In genomic region chr4:88476511-88477210, GRCm38 (mm10) we compare ENCODE assay signal across 15 mouse cellular contexts. TPM values are rescaled to one million over a fixed set of nuclear protein-coding genes. Genes with fewer than 3 reads are reported as not detected.
DNase-seq lines count a peak whose midpoint lies in the region; ATAC-seq and TF ChIP-seq lines count a peak whose summit lies in the region.
"Had no signal": no experiment of that assay in that cellular context is flagged by ENCODE, and none has a peak within 500 bp of the region (broad histone marks: within the 10 kb centered on the region; RNA-seq: fewer than 3 reads in every experiment).

No protein-coding gene starts in this region.

- H3K9ac ChIP-seq in kidney, postnatal 0 days (ENCODE audit: low read depth, low read length): no peak overlapping the region
- no peak overlapping the region for H3K9ac ChIP-seq in neural tube, embryonic 15.5 days (replicated peaks)
- H3K9ac ChIP-seq in liver, embryonic 11.5 days (ENCODE audit: low read depth, low read length): no peak overlapping the region
- H3K9ac ChIP-seq: midbrain, embryonic 15.5 days had no signal

- no peak for ATAC-seq in kidney, postnatal 0 days (replicated peaks; ENCODE audit: low FRiP score, low read depth)
- no peak for ATAC-seq in erythroblast, adult 5-6 weeks (replicated peaks; ENCODE audit: low FRiP score, poor library complexity, severe bottlenecking)
- no peak for ATAC-seq in neural tube, embryonic 15.5 days (ENCODE audit: low FRiP score)
- no peak for ATAC-seq in liver, embryonic 11.5 days (replicated peaks; ENCODE audit: low FRiP score)
- ATAC-seq: midbrain, embryonic 15.5 days had no signal

- no peaks in the 10 kb centered on the region for H3K9me3 ChIP-seq in kidney, postnatal 0 days (replicated peaks; ENCODE audit: low read length)
- no peaks in the 10 kb centered on the region for H3K9me3 ChIP-seq in neural tube, embryonic 15.5 days (replicated peaks)
- H3K9me3 ChIP-seq in liver, embryonic 11.5 days (ENCODE audit: control insufficient read depth, low read length): no peaks in the 10 kb centered on the region
- H3K9me3 ChIP-seq: midbrain, embryonic 15.5 days had no signal

- no peak overlapping the region for H3K4me2 ChIP-seq in kidney, postnatal 0 days (ENCODE audit: low read length)
- no peak overlapping the region for H3K4me2 ChIP-seq in neural tube, embryonic 15.5 days
- H3K4me2 ChIP-seq in liver, embryonic 11.5 days: no peak overlapping the region
- H3K4me2 ChIP-seq: midbrain, embryonic 15.5 days had no signal

- no peaks in the 10 kb centered on the region for H3K36me3 ChIP-seq in kidney, postnatal 0 days (ENCODE audit: insufficient read depth, low read length)
- no peaks in the 10 kb centered on the region for H3K36me3 ChIP-seq in neural tube, embryonic 15.5 days
- H3K36me3 ChIP-seq in liver, embryonic 11.5 days (ENCODE audit: control insufficient read depth, insufficient read depth, low read length): no peaks in the 10 kb centered on the region
- H3K36me3 ChIP-seq: midbrain, embryonic 15.5 days had no signal

- DNase-seq in adrenal gland, postnatal 14 days: peak; percentile 11
- DNase-seq in adrenal gland, postnatal 25 days: no peak
- peak; percentile 57 for DNase-seq in 3134 (ENCODE audit: extremely low read depth, insufficient read length, low spot score)
- peak; percentile 40 to 73 for DNase-seq in heart, adult 18-20 months
- peak; percentile 79 for DNase-seq in kidney, postnatal 0 days (ENCODE audit: low spot score)
- no peak for DNase-seq in liver, embryonic 11.5 days (ENCODE audit: low spot score)
- DNase-seq: adrenal gland, adult 8-10 months; right cerebral cortex, postnatal 14 days; thymus, postnatal 36 days had no signal

- TF ChIP-seq CTCF in kidney, postnatal 0 days (IDR thresholded peaks at IDR 0.05; ENCODE audit: low read depth): no peak

- WGBS in kidney, postnatal 0 days: 41% methylated on average over 4 of the region's 4 CpGs
- WGBS in neural tube, embryonic 15.5 days: 70% methylated on average over 4 of the region's 4 CpGs
- WGBS in liver, embryonic 11.5 days: 52% methylated on average over 4 of the region's 4 CpGs

- no peak overlapping the region for H3K4me3 ChIP-seq in kidney, postnatal 0 days (replicated peaks; ENCODE audit: low read depth, low read length)
- no peak overlapping the region for H3K4me3 ChIP-seq in neural tube, embryonic 15.5 days (replicated peaks)
- no peak overlapping the region for H3K4me3 ChIP-seq in liver, embryonic 11.5 days (ENCODE audit: low read depth, low read length)
- H3K4me3 ChIP-seq: midbrain, embryonic 15.5 days had no signal

- H3K4me1 ChIP-seq in kidney, postnatal 0 days (replicated peaks; ENCODE audit: insufficient read depth, low read length): 0 out of 2 replicates have a peak, but pooled peaks cover 9% of the 10 kb centered on the region
- no peaks in the 10 kb centered on the region for H3K4me1 ChIP-seq in neural tube, embryonic 15.5 days
- H3K4me1 ChIP-seq in liver, embryonic 11.5 days (replicated peaks; ENCODE audit: control insufficient read depth, insufficient read depth, low read length): no peaks in the 10 kb centered on the region
- H3K4me1 ChIP-seq: midbrain, embryonic 15.5 days had no signal

- H3K27ac ChIP-seq in kidney, postnatal 0 days: no peak overlapping the region
- H3K27ac ChIP-seq in neural tube, embryonic 15.5 days (replicated peaks): no peak overlapping the region
- no peak overlapping the region for H3K27ac ChIP-seq in liver, embryonic 11.5 days (ENCODE audit: low read depth, low read length)
- H3K27ac ChIP-seq: midbrain, embryonic 15.5 days had no signal

- no peaks in the 10 kb centered on the region for H3K27me3 ChIP-seq in kidney, postnatal 0 days (ENCODE audit: insufficient read depth, low read length)
- no peaks in the 10 kb centered on the region for H3K27me3 ChIP-seq in neural tube, embryonic 15.5 days (replicated peaks)
- H3K27me3 ChIP-seq in liver, embryonic 11.5 days (replicated peaks; ENCODE audit: control insufficient read depth, insufficient read depth, low read length): no peaks in the 10 kb centered on the region
- H3K27me3 ChIP-seq: midbrain, embryonic 15.5 days had no signal

RNA-seq across cellular contexts. Expression of gene Hacd4, which starts 37.9 kb away (rescaled TPM):
- total RNA-seq in adrenal gland, postnatal 14 days (2021): 4.0 and 4.1 TPM in 2 replicates
- 3.9 and 4.9 TPM in 2 replicates for total RNA-seq in adrenal gland, postnatal 25 days (2021)
- total RNA-seq in heart, adult 18-20 months (2021): 1 to 10 TPM; 3.6 to 3.9 TPM
- polyA plus RNA-seq in kidney, postnatal 0 days (2015; fragmentation: Nextera tagmentation; extraction: Ambion mirVana): 33.5 and 37.0 TPM in 2 replicates
- 14.0 and 16.5 TPM in 2 replicates for total RNA-seq in erythroblast, adult 5-6 weeks (2015; ENCODE audit: low replicate concordance)
- 5.9 and 6.8 TPM in 2 replicates for total RNA-seq in erythroblast, adult 5-6 weeks (2017; ENCODE audit: low replicate concordance)
- polyA plus RNA-seq in neural tube, embryonic 15.5 days (2015; fragmentation: Nextera tagmentation; extraction: Ambion mirVana): 4.3 and 5.5 TPM in 2 replicates
- 6.3 and 7.2 TPM in 2 replicates for polyA plus RNA-seq in liver, embryonic 11.5 days (2014; fragmentation: Nextera tagmentation; extraction: Ambion mirVana)

RNA-seq across cellular contexts. Expression of gene Ifnb1, which starts 45.9 kb away (rescaled TPM):
- total RNA-seq in adrenal gland, postnatal 14 days (2021): not detected in 2 replicates
- total RNA-seq in adrenal gland, postnatal 25 days (2021): not detected in 2 replicates
- not detected for total RNA-seq in heart, adult 18-20 months (2021)
- not detected in 2 replicates for polyA plus RNA-seq in kidney, postnatal 0 days (2015; fragmentation: Nextera tagmentation; extraction: Ambion mirVana)
- not detected in 2 replicates for total RNA-seq in erythroblast, adult 5-6 weeks (2015; ENCODE audit: low replicate concordance)
- not detected in 2 replicates for total RNA-seq in erythroblast, adult 5-6 weeks (2017; ENCODE audit: low replicate concordance)
- polyA plus RNA-seq in neural tube, embryonic 15.5 days (2015; fragmentation: Nextera tagmentation; extraction: Ambion mirVana): not detected in 2 replicates
- not detected in 2 replicates for polyA plus RNA-seq in liver, embryonic 11.5 days (2014; fragmentation: Nextera tagmentation; extraction: Ambion mirVana)
- total RNA-seq: adrenal gland, adult 8-10 months; granulocyte monocyte progenitor cell, adult 5-6 weeks; left cerebral cortex, postnatal 10 days had no signal
- polyA plus RNA-seq: cortical plate, adult 2 months; midbrain, embryonic 15.5 days had no signal

Comparison
In these comparisons a context has a peak if more than half of its experiments do, and no peak if none do; other contexts are left out.
1. DNase-seq: peak in adrenal gland, postnatal 14 days (single experiment), 3134 (single experiment), heart, adult 18-20 months (2 of 2) and kidney, postnatal 0 days (single experiment); none in adrenal gland, postnatal 25 days (single experiment) and liver, embryonic 11.5 days (single experiment).